Comparison of ENCODE assay signal across 8 mouse cellular contexts in the genomic region with DNA sequence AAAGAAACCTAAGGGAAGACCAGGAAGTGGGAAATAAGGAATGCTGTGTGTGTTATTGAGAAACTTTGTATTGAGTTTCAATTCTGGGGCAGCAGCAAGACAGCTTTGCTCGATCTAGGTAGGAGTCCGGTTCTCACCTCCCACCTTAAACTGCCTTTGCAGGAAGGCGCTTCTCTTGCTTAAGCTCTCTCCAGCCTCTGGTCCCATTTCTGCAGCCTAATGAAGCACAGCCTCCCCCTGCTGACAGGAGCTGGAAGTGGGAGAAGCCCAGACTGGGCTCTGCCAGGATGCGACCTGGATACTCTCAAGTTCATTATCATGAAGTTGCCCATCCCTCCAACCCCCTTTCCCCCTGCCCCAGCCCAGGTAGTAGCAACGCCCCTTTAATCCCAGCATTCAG. TPM values are rescaled to one million over a fixed set of nuclear protein-coding genes. Genes with fewer than 3 reads are reported as not detected.
A peak's percentile ranks its signal among the peaks of the same experiment; 100 is the strongest.
DNase-seq lines count a peak whose midpoint lies in the region; ATAC-seq lines count a peak whose summit lies in the region.

No protein-coding gene starts in this region.

- intact Hi-C loops in left cerebral cortex, postnatal 36 days (cut with DNase I): loop anchor here (2.0 to 5.0 kb wide), 2 partner anchors 61 to 161 kb away; no protein-coding TSS in a partner anchor

- H3K4me2 ChIP-seq in forebrain, embryonic 13.5 days: no peak overlapping the region
- H3K4me2 ChIP-seq in neural tube, embryonic 15.5 days: peak overlapping the region; percentile 87; the same call in 1 of the 2 replicates

- H3K4me3 ChIP-seq in forebrain, embryonic 13.5 days: no peak overlapping the region
- no peak overlapping the region for H3K4me3 ChIP-seq in neural tube, embryonic 15.5 days (replicated peaks)

- no peaks in the 10 kb centered on the region for H3K9me3 ChIP-seq in forebrain, embryonic 13.5 days (replicated peaks)
- H3K9me3 ChIP-seq in neural tube, embryonic 15.5 days (replicated peaks): no peaks in the 10 kb centered on the region

- 10% methylated on average over 5 of the region's 5 CpGs for WGBS in forebrain, embryonic 13.5 days
- 10% methylated on average over 5 of the region's 5 CpGs for WGBS in neural tube, embryonic 15.5 days

- H3K27ac ChIP-seq in forebrain, embryonic 13.5 days: no peak overlapping the region
- H3K27ac ChIP-seq in neural tube, embryonic 15.5 days (replicated peaks): no peak overlapping the region

- H3K9ac ChIP-seq in forebrain, embryonic 13.5 days: no peak overlapping the region
- H3K9ac ChIP-seq in neural tube, embryonic 15.5 days (replicated peaks): no peak overlapping the region

- no peaks in the 10 kb centered on the region for H3K36me3 ChIP-seq in forebrain, embryonic 13.5 days (ENCODE audit: poor library complexity, severe bottlenecking)
- no peaks in the 10 kb centered on the region for H3K36me3 ChIP-seq in neural tube, embryonic 15.5 days

- peak; percentile 83 for DNase-seq in cerebellum, adult 11 months
- peak; percentile 72 to 79 for DNase-seq in adrenal gland, postnatal 36 days
- peak; percentile 65 for DNase-seq in kidney, adult 18-20 months
- peak; percentile 66 to 74 for DNase-seq in left cerebral cortex, postnatal 36 days (ENCODE audit: low spot score in 2 of 2)
- no peak for DNase-seq in B cell, adult 2 months

- ATAC-seq in cerebellum, adult (ENCODE audit: insufficient number of reproducible peaks, low FRiP score, low TSS enrichment): no peak; the same call in 1 of the 2 replicates
- peak; percentile 28; the same call in 1 of the 2 replicates for ATAC-seq in forebrain, embryonic 13.5 days
- no peak for ATAC-seq in neural tube, embryonic 15.5 days (ENCODE audit: low FRiP score)

- H3K27me3 ChIP-seq in forebrain, embryonic 13.5 days: peaks cover 81% of the 10 kb centered on the region
- peaks cover 42% of the 10 kb centered on the region for H3K27me3 ChIP-seq in neural tube, embryonic 15.5 days (replicated peaks)

- H3K4me1 ChIP-seq in forebrain, embryonic 13.5 days: peaks cover 19% of the 10 kb centered on the region
- peaks cover 47% of the 10 kb centered on the region for H3K4me1 ChIP-seq in neural tube, embryonic 15.5 days

RNA-seq across cellular contexts. Expression of gene Lingo1, which starts 1.6 kb away (rescaled TPM):
- total RNA-seq in adrenal gland, postnatal 36 days (2021): 1 to 10 TPM in 1 of 2 experiments, under 1 TPM in 1; 0.66 to 1.2 TPM
- 10.9 and 13.7 TPM in 2 replicates for polyA plus RNA-seq in forebrain, embryonic 13.5 days (2015; fragmentation: Nextera tagmentation; extraction: Ambion mirVana)
- 100 to 1,000 TPM; 455 to 509 TPM for total RNA-seq in left cerebral cortex, postnatal 36 days (2021)
- polyA plus RNA-seq in neural tube, embryonic 15.5 days (2015; fragmentation: Nextera tagmentation; extraction: Ambion mirVana): 67.4 and 72.2 TPM in 2 replicates

Comparison
In these comparisons a context has a peak if more than half of its experiments do, and no peak if none do; other contexts are left out.
1. DNase-seq: peak in cerebellum, adult 11 months (single experiment), adrenal gland, postnatal 36 days (2 of 2), kidney, adult 18-20 months (single experiment) and left cerebral cortex, postnatal 36 days (2 of 2); none in B cell, adult 2 months (0 of 2).
2. RNA of gene Lingo1, which starts 1.6 kb away (total RNA-seq): 455 to 509 TPM in left cerebral cortex, postnatal 36 days; 0.66 to 1.2 TPM in adrenal gland, postnatal 36 days; every median in the first group is over 100 times any median in the second.